Mouse (Mus musculus): Measurements from ENCODE around the gene Hnrnpul2. TPM values are rescaled to one million over a fixed set of nuclear protein-coding genes. Genes with fewer than 3 reads are reported as not detected.
"Not testable (repeated sequence)": the region's sequence is repeated elsewhere in the genome, so short reads cannot be mapped to it uniquely, and the experiment has no call there.

Hnrnpul2 gene
- polyA plus RNA-seq, 1 experiment from 2014 or later, result 5.5 TPM

DNA sequence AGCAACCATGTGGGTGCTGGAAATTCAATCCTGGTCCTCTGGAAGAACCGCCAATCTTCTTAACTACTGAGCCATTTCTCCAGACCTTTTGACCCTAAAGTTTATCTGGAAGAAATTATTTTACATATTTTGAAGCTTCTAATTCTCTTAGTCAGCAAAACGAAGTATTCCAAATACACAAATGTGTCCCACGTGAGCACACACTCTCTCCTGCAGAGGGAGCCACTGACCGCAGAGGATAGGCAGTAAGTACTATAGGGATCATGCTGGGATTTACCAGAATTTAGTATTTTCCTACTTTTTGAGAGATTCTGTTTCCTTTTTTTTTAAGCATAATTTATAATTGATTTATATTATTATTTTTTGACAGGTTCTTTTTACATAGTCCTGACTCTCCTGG is 37.9 kb downstream of the Hnrnpul2 start:
- ATAC-seq (replicated peaks; ENCODE audit: low FRiP score, low read depth) (no peak; the same call in 1 of the 2 replicates), DNase-seq (ENCODE audit: low spot score) (peak; percentile 75)
- Histone ChIP-seq H3K4me2 (ENCODE audit: low read length) (no peak overlapping the region), H3K9me3 (replicated peaks; ENCODE audit: low read length) (no peaks in the 10 kb centered on the region), H3K4me3 (replicated peaks; ENCODE audit: low read depth, low read length) (no peak overlapping the region), H3K4me1 (replicated peaks; ENCODE audit: insufficient read depth, low read length) (no peaks in the 10 kb centered on the region), H3K36me3 (ENCODE audit: insufficient read depth, low read length) (no peaks in the 10 kb centered on the region), H3K27me3 (ENCODE audit: insufficient read depth, low read length) (no peaks in the 10 kb centered on the region), H3K9ac (ENCODE audit: low read depth, low read length) (no peak overlapping the region), H3K27ac (no peak overlapping the region)
- TF ChIP-seq CTCF (IDR thresholded peaks at IDR 0.05; ENCODE audit: low read depth), result peak; percentile 78
- 40% methylated on average over 4 of the region's 4 CpGs for WGBS

DNA sequence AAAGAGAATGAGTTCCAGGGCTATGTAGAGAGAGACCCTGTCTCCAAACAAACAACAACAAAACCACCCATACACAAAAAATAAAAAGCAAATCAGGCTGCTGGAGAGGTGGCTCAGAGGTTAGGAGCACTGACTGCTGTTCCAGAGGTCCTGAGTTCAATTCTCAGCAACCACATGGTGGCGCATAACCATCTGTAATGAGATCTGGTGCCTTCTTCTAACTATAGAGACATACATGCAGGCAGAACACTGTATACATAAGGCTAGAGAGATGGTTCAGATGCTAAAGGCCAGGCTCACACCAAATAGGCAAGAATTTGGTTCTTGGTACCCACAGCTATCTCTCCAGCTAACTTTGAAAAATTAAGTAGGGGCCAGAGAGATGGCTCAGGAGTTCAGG is 39.2 kb downstream of the Hnrnpul2 start:
- ATAC-seq (replicated peaks; ENCODE audit: low FRiP score, low read depth), result no peak
- H3K9me3 ChIP-seq (replicated peaks; ENCODE audit: low read length), result no peaks in the 10 kb centered on the region
- no peaks in the 10 kb centered on the region for H3K4me1 ChIP-seq (replicated peaks; ENCODE audit: insufficient read depth, low read length)
- H3K27me3 ChIP-seq (ENCODE audit: insufficient read depth, low read length), result no peaks in the 10 kb centered on the region
- no peak overlapping the region for H3K4me2 ChIP-seq (ENCODE audit: low read length)
- H3K36me3 ChIP-seq (ENCODE audit: insufficient read depth, low read length), result no peaks in the 10 kb centered on the region
- WGBS, result 22% methylated on average over 1 of the region's 1 CpGs
- H3K9ac ChIP-seq (ENCODE audit: low read depth, low read length), result no peak overlapping the region
- no peak for DNase-seq (ENCODE audit: low spot score)
- TF ChIP-seq CTCF (IDR thresholded peaks at IDR 0.05; ENCODE audit: low read depth), result peak; percentile 60
- no peak overlapping the region for H3K27ac ChIP-seq
- no peak overlapping the region for H3K4me3 ChIP-seq (replicated peaks; ENCODE audit: low read depth, low read length)

DNA sequence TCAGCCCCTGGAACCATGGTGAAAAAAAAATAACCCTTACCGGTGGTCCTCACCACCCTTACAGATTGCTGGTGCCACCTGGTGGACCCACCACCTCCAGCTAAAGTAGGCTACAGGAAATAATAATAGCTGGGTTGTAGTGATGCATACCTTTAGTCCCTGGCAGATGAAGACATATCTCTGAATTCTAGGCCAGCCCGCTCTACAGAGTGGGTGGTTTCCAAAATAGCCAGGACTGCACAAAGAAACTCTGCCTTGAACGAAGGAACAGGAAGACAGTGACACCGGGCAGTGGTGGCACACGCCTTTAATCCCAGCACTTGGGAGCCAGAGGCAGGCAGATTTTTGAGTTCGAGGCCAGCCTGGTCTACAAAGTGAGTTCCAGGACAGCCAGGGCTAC is 44.5 kb downstream of the Hnrnpul2 start:
- Histone ChIP-seq H3K36me3 (ENCODE audit: insufficient read depth, low read length) (no peaks in the 10 kb centered on the region), H3K9ac (ENCODE audit: low read depth, low read length) (no peak overlapping the region), H3K4me1 (replicated peaks; ENCODE audit: insufficient read depth, low read length) (no peaks in the 10 kb centered on the region), H3K27ac (no peak overlapping the region), H3K27me3 (ENCODE audit: insufficient read depth, low read length) (no peaks in the 10 kb centered on the region), H3K4me2 (ENCODE audit: low read length) (no peak overlapping the region), H3K9me3 (replicated peaks; ENCODE audit: low read length) (no peaks in the 10 kb centered on the region), H3K4me3 (replicated peaks; ENCODE audit: low read depth, low read length) (no peak overlapping the region)
- no peak for DNase-seq (ENCODE audit: low spot score)
- no peak for TF ChIP-seq CTCF (IDR thresholded peaks at IDR 0.05; ENCODE audit: low read depth)
- WGBS, result 84% methylated on average over 6 of the region's 6 CpGs
- no peak for ATAC-seq (replicated peaks; ENCODE audit: low FRiP score, low read depth)

DNA sequence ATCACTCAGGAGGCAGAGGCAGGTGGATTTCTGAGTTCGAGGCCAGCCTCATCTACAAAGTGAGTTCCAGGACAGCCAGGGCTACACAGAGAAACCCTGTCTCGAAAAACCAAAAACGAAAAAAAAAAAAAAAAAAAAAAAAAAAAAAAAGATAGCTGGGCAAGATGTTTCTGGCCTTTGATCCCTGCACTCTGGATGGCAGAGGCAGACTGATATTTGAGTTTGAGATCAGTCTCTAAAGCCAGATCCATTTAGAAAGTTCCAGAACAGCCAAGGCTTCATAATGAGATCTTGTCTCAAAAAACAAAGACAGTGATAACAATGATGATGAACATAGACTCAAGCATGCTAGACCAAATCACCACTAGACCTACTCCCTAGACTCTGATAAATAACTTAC is 50.6 kb downstream of the Hnrnpul2 start:
- H3K4me3 ChIP-seq (replicated peaks; ENCODE audit: low read depth, low read length); H3K9me3 ChIP-seq (replicated peaks; ENCODE audit: low read length); H3K27ac ChIP-seq; ATAC-seq (replicated peaks; ENCODE audit: low FRiP score, low read depth); H3K4me1 ChIP-seq (replicated peaks; ENCODE audit: insufficient read depth, low read length); DNase-seq (ENCODE audit: low spot score); H3K27me3 ChIP-seq (ENCODE audit: insufficient read depth, low read length): not testable (repeated sequence)
- Histone ChIP-seq H3K4me2 (ENCODE audit: low read length) (peak overlapping the region; percentile 51; the same call in 1 of the 2 replicates), H3K9ac (ENCODE audit: low read depth, low read length) (0 out of 2 replicates have a peak overlapping the region, but pooled peaks have one; percentile 96), H3K36me3 (ENCODE audit: insufficient read depth, low read length) (peaks cover 20% of the 10 kb centered on the region)
- WGBS, result 76% methylated on average over 3 of the region's 3 CpGs

DNA sequence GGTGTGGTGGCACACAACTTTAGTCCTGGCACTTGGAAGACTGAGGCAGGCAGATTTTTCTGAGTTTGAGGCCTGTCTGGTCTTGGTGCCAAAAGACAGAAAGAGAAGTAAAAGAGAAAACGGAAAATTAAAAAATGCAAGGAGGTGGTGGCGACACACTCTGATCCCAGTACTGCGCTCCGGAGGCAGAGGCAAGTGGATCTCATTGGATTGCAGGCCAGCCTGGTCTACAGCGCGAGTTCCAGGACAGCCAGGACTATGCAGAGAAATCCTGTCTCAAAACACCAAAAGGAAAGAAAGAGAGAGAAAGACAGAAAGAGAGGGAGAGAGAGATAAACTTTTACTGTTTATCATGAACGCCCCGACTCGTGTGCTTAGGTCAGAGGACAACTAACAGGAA is 51.0 kb downstream of the Hnrnpul2 start:
- 0 out of 2 replicates have a peak, but pooled peaks cover 5% of the 10 kb centered on the region for H3K4me1 ChIP-seq (replicated peaks; ENCODE audit: insufficient read depth, low read length)
- DNase-seq (ENCODE audit: low spot score) (no peak), ATAC-seq (replicated peaks; ENCODE audit: low FRiP score, low read depth) (no peak)
- peak overlapping the region; percentile 51 for H3K4me2 ChIP-seq (ENCODE audit: low read length)
- H3K27ac ChIP-seq, result peak overlapping the region; percentile 60
- WGBS, result 47% methylated on average over 9 of the region's 9 CpGs
- H3K36me3 ChIP-seq (ENCODE audit: insufficient read depth, low read length), result peaks cover 20% of the 10 kb centered on the region
- no peak for TF ChIP-seq CTCF (IDR thresholded peaks at IDR 0.05; ENCODE audit: low read depth)
- no peaks in the 10 kb centered on the region for H3K9me3 ChIP-seq (replicated peaks; ENCODE audit: low read length)
- peak overlapping the region; percentile 96; the same call in 1 of the 2 replicates for H3K9ac ChIP-seq (ENCODE audit: low read depth, low read length)
- peak overlapping the region; percentile 96 for H3K4me3 ChIP-seq (replicated peaks; ENCODE audit: low read depth, low read length)
- H3K27me3 ChIP-seq (ENCODE audit: insufficient read depth, low read length), result no peaks in the 10 kb centered on the region

DNA sequence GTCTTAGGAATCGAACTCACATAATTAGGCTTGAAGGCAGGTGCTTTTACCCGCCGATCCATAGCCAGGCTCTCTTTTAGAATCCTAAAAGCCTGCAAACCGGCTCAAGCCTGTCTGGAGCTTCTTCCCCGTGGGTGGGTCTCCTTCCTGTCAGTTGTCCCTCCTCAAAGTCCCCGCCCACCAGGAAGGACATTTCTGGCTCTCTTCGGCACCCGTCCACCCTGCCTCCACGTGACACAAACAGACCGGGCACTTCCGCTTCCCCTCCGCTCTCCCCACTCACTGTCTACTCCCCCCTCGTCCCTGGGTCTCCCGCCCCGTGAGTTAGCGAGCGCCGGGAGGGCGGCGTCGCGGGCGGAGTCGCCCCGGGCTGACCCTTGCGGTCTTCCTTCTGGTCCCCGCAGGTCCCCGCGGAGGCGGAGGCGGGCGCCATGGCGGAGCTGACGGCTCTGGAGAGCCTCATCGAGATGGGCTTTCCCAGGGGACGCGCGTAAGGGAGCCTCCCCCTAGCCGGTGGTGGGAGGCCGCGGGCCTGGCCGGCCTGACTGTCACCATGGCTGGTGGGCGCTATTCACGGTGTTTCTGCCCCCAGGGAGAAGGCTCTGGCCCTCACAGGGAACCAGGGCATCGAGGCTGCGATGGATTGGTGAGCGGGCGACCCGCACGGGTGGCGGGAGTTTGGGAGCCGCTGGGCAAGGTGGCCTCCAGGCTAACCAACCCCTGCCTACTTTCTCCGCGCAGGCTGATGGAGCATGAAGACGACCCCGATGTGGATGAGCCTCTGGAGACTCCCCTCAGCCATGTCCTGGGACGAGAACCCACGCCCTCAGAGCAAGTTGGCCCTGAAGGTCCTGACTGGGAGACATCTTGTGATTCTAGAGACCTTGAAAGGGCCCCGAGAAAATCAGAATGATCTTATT is 51.7 kb downstream of the Hnrnpul2 start, which contains the start of gene Ubxn1:
TSS of gene Ubxn1 (plus strand) at position 230 of the 920 bp plus-strand sequence.
- H3K27ac ChIP-seq, result peak within 1 kb of the TSS; percentile 90
- 1% methylated on average over 51 of the region's 59 CpGs for WGBS
- peaks cover 24% of the 10 kb centered on the region for H3K36me3 ChIP-seq (ENCODE audit: insufficient read depth, low read length)
- peak within 1 kb of the TSS; percentile 96 for H3K4me3 ChIP-seq (replicated peaks; ENCODE audit: low read depth, low read length)
- H3K4me1 ChIP-seq (replicated peaks; ENCODE audit: insufficient read depth, low read length), result 0 out of 2 replicates have a peak, but pooled peaks cover 5% of the 10 kb centered on the region
- H3K4me2 ChIP-seq (ENCODE audit: low read length), result peak within 1 kb of the TSS; percentile 80
- peak within 1 kb of the TSS; percentile 96 for H3K9ac ChIP-seq (ENCODE audit: low read depth, low read length)
- no peaks in the 10 kb centered on the region for H3K9me3 ChIP-seq (replicated peaks; ENCODE audit: low read length)
- TF ChIP-seq CTCF (IDR thresholded peaks at IDR 0.05; ENCODE audit: low read depth), result no peak
- ATAC-seq (replicated peaks; ENCODE audit: low FRiP score, low read depth), result peak; percentile 96
- DNase-seq (ENCODE audit: low spot score), result peak; percentile 99
- no peaks in the 10 kb centered on the region for H3K27me3 ChIP-seq (ENCODE audit: insufficient read depth, low read length)
